Mouse (Mus musculus) midbrain, embryonic 16.5 days (tissue): Measurements from ENCODE around the gene Fam151a. TPM values are rescaled to one million over a fixed set of nuclear protein-coding genes. Genes with fewer than 3 reads are reported as not detected.

Experiments
- ATAC-seq: fragments of 200-750 bp; cut with Nextera tagmentation; 2 replicates; pipeline ENCODE4 v1.8.0; 2017; ENCODE audit warnings: moderate TSS enrichment
- H3K27ac ChIP-seq: fragments of 300-500 bp; sonication (generic); 2 replicates; pipeline ENCODE4 v1.5.1; 2014; ENCODE audit warnings: mild to moderate bottlenecking, low read length, mixed read lengths
- H3K27me3 ChIP-seq: fragments of 300-500 bp; sonication (generic); 2 replicates; pipeline ENCODE4 v1.6.1; 2014; ENCODE audit warnings: low read depth, low read length, mixed read lengths; ENCODE audit not compliant: control insufficient read depth, insufficient read depth
- H3K36me3 ChIP-seq: fragments of 300-500 bp; sonication (generic); 2 replicates; pipeline ENCODE4 v1.6.1; 2014; ENCODE audit warnings: mild to moderate bottlenecking, low read length, moderate library complexity, mixed read lengths; ENCODE audit not compliant: control insufficient read depth, insufficient read depth
- H3K4me1 ChIP-seq: fragments of 300-500 bp; sonication (generic); 2 replicates; pipeline ENCODE4 v1.6.1; 2014; ENCODE audit warnings: mild to moderate bottlenecking, low read length, mixed read lengths; ENCODE audit not compliant: control insufficient read depth, insufficient read depth
- H3K4me2 ChIP-seq: fragments of 300-500 bp; sonication (generic); 2 replicates; pipeline ENCODE4 v1.6.1; 2014; ENCODE audit warnings: mild to moderate bottlenecking, low read length, mixed read lengths
- H3K4me3 ChIP-seq: fragments of 300-500 bp; sonication (generic); 2 replicates; pipeline ENCODE4 v1.5.1; 2014; ENCODE audit warnings: low read depth, mild to moderate bottlenecking, low read length, moderate library complexity, mixed read lengths
- H3K9ac ChIP-seq: fragments of 300-500 bp; sonication (generic); 2 replicates; pipeline ENCODE4 v1.6.1; 2014; ENCODE audit warnings: low read depth, low read length, mixed read lengths
- H3K9me3 ChIP-seq: fragments of 300-500 bp; sonication (generic); replicated peaks from 2 replicates; pipeline ENCODE4 v1.6.1; 2014; ENCODE audit warnings: mild to moderate bottlenecking, low read length, mixed read lengths; ENCODE audit not compliant: control insufficient read depth, poor library complexity, severe bottlenecking
- WGBS: fragments of 180-500 bp; shearing (Covaris S2); extraction: QIAGEN DNeasy Blood & Tissue Kit; methylation state at CpG from one replicate; pipeline ENCODE4 v1.1.7; 2014; 5-methylcytosine and 5-hydroxymethylcytosine counted together
- polyA plus RNA-seq: library from polyadenylated mRNA; unstranded; fragments of >200 nt; fragmentation: Nextera tagmentation; extraction: Ambion mirVana; gene quantifications from 2 replicates; pipeline ENCODE4 v1.2.1, GENCODE M21; 2015

Gene Fam151a
- not detected in 2 replicates for polyA plus RNA-seq

- 68% methylated on average over 4 of the region's 4 CpGs for WGBS
- Histone ChIP-seq H3K4me3 (no peak within 1 kb of the TSS), H3K9me3 (no peaks in the 10 kb centered on the region), H3K27ac (no peak within 1 kb of the TSS), H3K4me1 (no peaks in the 10 kb centered on the region), H3K9ac (no peak within 1 kb of the TSS), H3K27me3 (no peaks in the 10 kb centered on the region), H3K4me2 (no peak within 1 kb of the TSS), H3K36me3 (no peaks in the 10 kb centered on the region)
- no peak for ATAC-seq
These were observed at the start of gene Fam151a for GRCm38 (mm10) chr4:106733636-106734035. Fam151a (plus strand) TSS chr4:106733889.

GRCm38 (mm10) chr4:106688636-106689296, 44.9 kb upstream of the Fam151a start:
- H3K4me2 ChIP-seq = no peak overlapping the region
- H3K27ac ChIP-seq = no peak overlapping the region
- H3K9ac ChIP-seq = no peak overlapping the region
- H3K36me3 ChIP-seq = no peaks in the 10 kb centered on the region
- no peaks in the 10 kb centered on the region for H3K9me3 ChIP-seq
- no peak for ATAC-seq
- H3K4me3 ChIP-seq = no peak overlapping the region
- H3K4me1 ChIP-seq = no peaks in the 10 kb centered on the region
- H3K27me3 ChIP-seq = no peaks in the 10 kb centered on the region; the same call in 1 of the 2 replicates
- WGBS = 58% methylated on average over 3 of the region's 3 CpGs

GRCm38 (mm10) chr4:106693841-106694430, 39.8 kb upstream of the Fam151a start:
- Histone ChIP-seq H3K4me1 (no peaks in the 10 kb centered on the region), H3K27ac (no peak overlapping the region), H3K9me3 (no peaks in the 10 kb centered on the region), H3K4me3 (no peak overlapping the region), H3K9ac (no peak overlapping the region), H3K4me2 (no peak overlapping the region), H3K36me3 (no peaks in the 10 kb centered on the region), H3K27me3 (no peaks in the 10 kb centered on the region; the same call in 1 of the 2 replicates)
- WGBS = 86% methylated on average over 15 of the region's 15 CpGs
- no peak for ATAC-seq

GRCm38 (mm10) chr4:106699989-106700388, 33.7 kb upstream of the Fam151a start:
- H3K9ac ChIP-seq = 0 out of 2 replicates have a peak overlapping the region, but pooled peaks have one; percentile 22

DNA sequence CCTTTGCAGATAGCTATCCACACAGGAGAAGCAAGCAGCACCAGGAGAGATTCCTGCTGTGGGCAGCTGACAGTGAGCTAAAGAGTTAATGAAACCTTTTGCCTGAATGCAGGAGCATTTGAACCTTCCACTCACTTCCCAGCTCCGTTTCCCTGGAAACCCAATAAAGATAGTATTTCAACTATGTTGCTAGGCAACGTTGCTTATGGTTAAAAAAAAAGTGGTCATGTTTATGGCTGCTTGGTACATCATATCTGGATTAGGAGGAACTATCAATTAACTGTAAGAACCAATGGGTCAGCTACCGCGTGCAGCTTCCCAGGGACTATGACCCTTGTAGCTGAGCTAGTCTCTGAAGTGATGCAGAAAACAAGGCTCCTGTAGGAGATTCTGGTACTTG, 32.9 kb upstream of the Fam151a start:
- Histone ChIP-seq H3K4me2 (peak overlapping the region; percentile 27), H3K4me1 (peaks cover 32% of the 10 kb centered on the region), H3K9me3 (no peaks in the 10 kb centered on the region), H3K36me3 (no peaks in the 10 kb centered on the region), H3K4me3 (no peak overlapping the region), H3K9ac (no peak overlapping the region), H3K27ac (peak overlapping the region; percentile 89), H3K27me3 (no peaks in the 10 kb centered on the region)
- ATAC-seq = peak; percentile 40
- 30% methylated on average over 4 of the region's 4 CpGs for WGBS

More at GRCm38 (mm10) chr4:106699989-106700388, 33.7 kb upstream of the Fam151a start:
- ATAC-seq = no peak
- no peak overlapping the region for H3K4me3 ChIP-seq
- no peak overlapping the region for H3K4me2 ChIP-seq
- peaks cover 27% of the 10 kb centered on the region for H3K4me1 ChIP-seq
- no peaks in the 10 kb centered on the region for H3K9me3 ChIP-seq
- H3K36me3 ChIP-seq = no peaks in the 10 kb centered on the region
- peak overlapping the region; percentile 89 for H3K27ac ChIP-seq
- WGBS = 15% methylated on average over 9 of the region's 9 CpGs
- no peaks in the 10 kb centered on the region for H3K27me3 ChIP-seq

DNA sequence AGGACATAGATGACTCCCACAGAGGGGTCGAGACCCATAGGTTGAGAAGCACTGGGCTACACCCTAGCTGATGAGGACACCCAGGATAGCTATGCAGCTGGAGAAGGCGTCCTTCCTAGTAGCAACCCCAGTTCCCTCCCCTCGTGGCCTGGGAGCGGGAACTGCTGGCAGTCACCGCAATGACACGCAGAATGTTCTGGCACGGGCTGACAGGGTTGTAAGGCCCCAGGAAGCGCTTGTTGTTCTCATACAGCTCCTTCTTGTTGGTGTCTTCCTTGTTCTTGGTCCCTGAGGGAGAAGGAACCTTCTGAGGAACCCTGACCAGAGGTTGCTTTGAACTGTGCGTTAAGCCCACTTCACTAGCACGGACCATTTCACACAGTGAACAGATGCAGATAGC, 29.7 kb upstream of the Fam151a start:
- H3K9ac ChIP-seq = no peak overlapping the region
- H3K4me3 ChIP-seq = no peak overlapping the region
- H3K4me2 ChIP-seq = no peak overlapping the region
- no peaks in the 10 kb centered on the region for H3K27me3 ChIP-seq
- WGBS = 84% methylated on average over 10 of the region's 10 CpGs
- H3K36me3 ChIP-seq = no peaks in the 10 kb centered on the region
- no peaks in the 10 kb centered on the region for H3K9me3 ChIP-seq
- H3K27ac ChIP-seq = peak overlapping the region; percentile 54; the same call in 1 of the 2 replicates
- ATAC-seq = no peak
- peaks cover 34% of the 10 kb centered on the region for H3K4me1 ChIP-seq

- no peak for ATAC-seq
- WGBS = 39% methylated on average over 11 of the region's 11 CpGs
- H3K9me3 ChIP-seq = no peaks in the 10 kb centered on the region
These were observed 29.3 kb upstream of the Fam151a start for GRCm38 (mm10) chr4:106704416-106704815.

GRCm38 (mm10) chr4:106705096-106705665, 28.5 kb upstream of the Fam151a start:
- peaks cover 29% of the 10 kb centered on the region for H3K4me1 ChIP-seq
- H3K9ac ChIP-seq = peak overlapping the region; percentile 6
- no peak overlapping the region for H3K4me3 ChIP-seq
- H3K4me2 ChIP-seq = no peak overlapping the region
- 22% methylated on average over 8 of the region's 8 CpGs for whole genome bisulfite sequencing
- H3K27me3 ChIP-seq = no peaks in the 10 kb centered on the region; the same call in 1 of the 2 replicates
- no peaks in the 10 kb centered on the region for H3K36me3 ChIP-seq
- ATAC-seq = no peak
- H3K9me3 ChIP-seq = no peaks in the 10 kb centered on the region
- H3K27ac ChIP-seq = peak overlapping the region; percentile 54

More at GRCm38 (mm10) chr4:106704416-106704815, 29.3 kb upstream of the Fam151a start:
- H3K4me3 ChIP-seq = no peak overlapping the region
- peak overlapping the region; percentile 54 for H3K27ac ChIP-seq
- no peaks in the 10 kb centered on the region; the same call in 1 of the 2 replicates for H3K27me3 ChIP-seq
- H3K4me1 ChIP-seq = peaks cover 34% of the 10 kb centered on the region
- peak overlapping the region; percentile 20; the same call in 1 of the 2 replicates for H3K9ac ChIP-seq
- H3K4me2 ChIP-seq = no peak overlapping the region
- H3K36me3 ChIP-seq = no peaks in the 10 kb centered on the region

- no peaks in the 10 kb centered on the region for H3K36me3 ChIP-seq
- H3K4me2 ChIP-seq = peak overlapping the region; percentile 27; the same call in 1 of the 2 replicates
- H3K4me3 ChIP-seq = no peak overlapping the region
- 41% methylated on average over 5 of the region's 5 CpGs for WGBS
- no peak for ATAC-seq
- no peak overlapping the region for H3K9ac ChIP-seq
- H3K9me3 ChIP-seq = no peaks in the 10 kb centered on the region; the same call in 1 of the 2 replicates
- H3K4me1 ChIP-seq = peaks cover 16% of the 10 kb centered on the region
- no peaks in the 10 kb centered on the region; the same call in 1 of the 2 replicates for H3K27me3 ChIP-seq
- H3K27ac ChIP-seq = no peak overlapping the region
These were observed 25.7 kb upstream of the Fam151a start for GRCm38 (mm10) chr4:106707957-106708356.
